Comparison of ENCODE assay signal across 8 mouse cellular contexts in genomic region chr12:16999146-16999545, GRCm38 (mm10). TPM values are rescaled to one million over a fixed set of nuclear protein-coding genes. Genes with fewer than 3 reads are reported as not detected.
DNase-seq lines count a peak whose midpoint lies in the region; ATAC-seq and TF ChIP-seq lines count a peak whose summit lies in the region.

No protein-coding gene starts in this region.

- no peaks in the 10 kb centered on the region for H3K9me3 ChIP-seq in heart, embryonic 13.5 days
- no peaks in the 10 kb centered on the region for H3K9me3 ChIP-seq in hindbrain, embryonic 14.5 days (ENCODE audit: control insufficient read depth, low read length)
- H3K9me3 ChIP-seq in midbrain, embryonic 10.5 days (replicated peaks), result no peaks in the 10 kb centered on the region

- peaks cover 32% of the 10 kb centered on the region for H3K4me1 ChIP-seq in heart, embryonic 13.5 days
- peaks cover 10% of the 10 kb centered on the region for H3K4me1 ChIP-seq in bone marrow, adult 2 months (ENCODE audit: control insufficient read depth, insufficient read depth, low read length)
- peaks cover 8% of the 10 kb centered on the region; the same call in 1 of the 2 replicates for H3K4me1 ChIP-seq in hindbrain, embryonic 14.5 days (replicated peaks; ENCODE audit: control insufficient read depth, insufficient read depth, low read length)
- H3K4me1 ChIP-seq in midbrain, embryonic 10.5 days, result peaks cover 22% of the 10 kb centered on the region

- no peak for DNase-seq in heart, postnatal 10 days
- no peak for DNase-seq in hindbrain, embryonic 14.5 days (ENCODE audit: low spot score)
- DNase-seq in midbrain, embryonic 10.5 days (ENCODE audit: low spot score), result no peak
- no peak for DNase-seq in MN1 (ENCODE audit: low spot score)
- no peak for DNase-seq in frontal cortex, postnatal 25 days (ENCODE audit: low spot score in 2 of 2)
- no peak for DNase-seq in adrenal gland, postnatal 14 days

- H3K4me2 ChIP-seq in heart, embryonic 13.5 days, result peak overlapping the region; percentile 95
- H3K4me2 ChIP-seq in hindbrain, embryonic 14.5 days (replicated peaks), result peak overlapping the region; percentile 87

- H3K36me3 ChIP-seq in heart, embryonic 13.5 days, result peaks cover 10% of the 10 kb centered on the region
- peaks cover 4% of the 10 kb centered on the region; the same call in 1 of the 2 replicates for H3K36me3 ChIP-seq in hindbrain, embryonic 14.5 days (replicated peaks; ENCODE audit: control insufficient read depth, insufficient read depth)
- peaks cover 8% of the 10 kb centered on the region; the same call in 1 of the 2 replicates for H3K36me3 ChIP-seq in midbrain, embryonic 10.5 days

- no peak for TF ChIP-seq POLR2A in bone marrow, adult 2 months (IDR thresholded peaks at IDR 0.05; ENCODE audit: borderline replicate concordance, control insufficient read depth, low read depth, low read length)

- H3K27ac ChIP-seq in heart, embryonic 13.5 days (replicated peaks), result no peak overlapping the region
- 0 out of 2 replicates have a peak overlapping the region, but pooled peaks have one; percentile 74 for H3K27ac ChIP-seq in bone marrow, adult 2 months (ENCODE audit: control insufficient read depth, insufficient read depth, low read depth, low read length, poor library complexity)
- H3K27ac ChIP-seq in hindbrain, embryonic 14.5 days, result no peak overlapping the region
- no peak overlapping the region for H3K27ac ChIP-seq in midbrain, embryonic 10.5 days (replicated peaks)

- H3K4me3 ChIP-seq in heart, embryonic 13.5 days, result peak overlapping the region; percentile 73
- peak overlapping the region; percentile 92 for H3K4me3 ChIP-seq in bone marrow, adult 2 months (replicated peaks; ENCODE audit: control insufficient read depth, low read depth, low read length)
- H3K4me3 ChIP-seq in hindbrain, embryonic 14.5 days (replicated peaks; ENCODE audit: low read length), result peak overlapping the region; percentile 45
- peak overlapping the region; percentile 65 for H3K4me3 ChIP-seq in midbrain, embryonic 10.5 days

- 6% methylated on average over 10 of the region's 10 CpGs for WGBS in heart, embryonic 13.5 days
- WGBS in bone marrow, adult 2 months, result 13% methylated on average over 10 of the region's 10 CpGs
- 12% methylated on average over 10 of the region's 10 CpGs for WGBS in hindbrain, embryonic 14.5 days
- WGBS in midbrain, embryonic 10.5 days, result 5% methylated on average over 10 of the region's 10 CpGs

- no peak for ATAC-seq in heart, embryonic 13.5 days (ENCODE audit: extremely low read depth, insufficient number of reproducible peaks, low FRiP score, low TSS enrichment)
- ATAC-seq in hindbrain, embryonic 14.5 days (ENCODE audit: low FRiP score), result no peak

- no peak for TF ChIP-seq CTCF in bone marrow, adult 2 months (IDR thresholded peaks at IDR 0.05; ENCODE audit: control insufficient read depth, insufficient read depth, low read length)

- H3K27me3 ChIP-seq in heart, embryonic 13.5 days (replicated peaks), result peaks cover 23% of the 10 kb centered on the region
- peaks cover 46% of the 10 kb centered on the region for H3K27me3 ChIP-seq in hindbrain, embryonic 14.5 days (ENCODE audit: control insufficient read depth, insufficient read depth, low read length)
- H3K27me3 ChIP-seq in midbrain, embryonic 10.5 days (ENCODE audit: low read depth, poor library complexity, severe bottlenecking), result peaks cover 50% of the 10 kb centered on the region

- intact Hi-C loops in heart, postnatal 10 days (cut with DNase I), result loop anchor here (5.0 kb wide), 1 partner anchor 967 kb away; no protein-coding TSS in a partner anchor

- peak overlapping the region; percentile 78 for H3K9ac ChIP-seq in heart, embryonic 13.5 days
- no peak overlapping the region for H3K9ac ChIP-seq in hindbrain, embryonic 14.5 days

RNA-seq across cellular contexts. Expression of gene Pqlc3, which starts 1.1 kb away (rescaled TPM):
- polyA plus RNA-seq in heart, embryonic 13.5 days (2015; fragmentation: Nextera tagmentation; extraction: Ambion mirVana), result 2.5 and 3.0 TPM in 2 replicates
- total RNA-seq in heart, postnatal 10 days (2021), result 1 to 10 TPM; 2.4 to 3.0 TPM
- 9.8 and 14.7 TPM in 2 replicates for polyA plus RNA-seq in bone marrow, adult 2 months (2011; ENCODE audit: insufficient read depth, insufficient read length, low replicate concordance, missing spikeins)
- polyA plus RNA-seq in hindbrain, embryonic 14.5 days (2014; fragmentation: Nextera tagmentation; extraction: Ambion mirVana), result 1.6 and 1.9 TPM in 2 replicates
- polyA plus RNA-seq in midbrain, embryonic 10.5 days (2016; fragmentation: Nextera tagmentation; extraction: Ambion mirVana), result 3.3 and 3.5 TPM in 2 replicates
- total RNA-seq in adrenal gland, postnatal 14 days (2021), result 5.4 and 5.6 TPM in 2 replicates

RNA-seq across cellular contexts. Expression of gene 2410004P03Rik, which starts 12.4 kb away (rescaled TPM):
- polyA plus RNA-seq in heart, embryonic 13.5 days (2015; fragmentation: Nextera tagmentation; extraction: Ambion mirVana), result 0.23 TPM in 1 of 2 replicates, not detected in the other
- under 1 TPM in 1 of 2 experiments, not detected in 1; 0.12 TPM for total RNA-seq in heart, postnatal 10 days (2021)
- 0.29 and 0.57 TPM in 2 replicates for polyA plus RNA-seq in bone marrow, adult 2 months (2011; ENCODE audit: insufficient read depth, insufficient read length, low replicate concordance, missing spikeins)
- 7.7 and 8.2 TPM in 2 replicates for polyA plus RNA-seq in hindbrain, embryonic 14.5 days (2014; fragmentation: Nextera tagmentation; extraction: Ambion mirVana)
- polyA plus RNA-seq in midbrain, embryonic 10.5 days (2016; fragmentation: Nextera tagmentation; extraction: Ambion mirVana), result 0.42 and 1.3 TPM in 2 replicates
- total RNA-seq in adrenal gland, postnatal 14 days (2021), result not detected in 2 replicates
